Mouse (Mus musculus) kidney, adult 2 months (tissue): ENCODE measurements around the gene Wfdc15a.

ENCODE experiments used
- CTCF ChIP-seq: fragments of 200-500 bp; conservative IDR thresholded peaks from 2 replicates; pipeline ENCODE4 v1.5.1; 2011; ENCODE audit warnings: low read depth, mild to moderate bottlenecking, control low read depth, low read length, moderate library complexity, mixed read lengths; ENCODE audit not compliant: insufficient read depth, insufficient read length
- POLR2A ChIP-seq: fragments of 200-500 bp; IDR thresholded peaks from one replicate; pipeline ENCODE4 v1.6.1; 2011; ENCODE audit warnings: low read depth, low read length, control low read depth

DNA sequence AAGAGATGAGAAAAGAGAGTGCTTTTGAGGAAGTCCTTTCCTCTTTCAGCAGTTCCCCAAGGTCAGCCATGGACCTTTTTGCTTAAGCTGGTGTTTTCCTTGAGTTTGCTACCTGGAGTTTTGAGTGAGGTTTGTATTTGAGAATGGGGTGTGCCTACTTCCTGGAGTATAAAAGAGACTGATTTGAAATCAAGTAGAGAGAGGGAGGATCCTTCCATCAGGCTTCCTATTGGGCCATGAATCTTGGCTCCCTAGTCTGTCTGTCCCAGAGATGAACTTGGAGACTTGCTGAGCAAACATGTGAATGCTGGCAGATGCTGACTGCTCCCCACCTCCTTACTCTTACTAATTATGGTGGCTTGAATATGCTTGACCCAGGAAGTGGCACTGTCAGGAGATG lies 7.7 kb downstream of the Wfdc15a start:
- TF ChIP-seq CTCF (no peak), POLR2A (no peak)
